Mouse (Mus musculus): ENCODE results near the gene Mt3. TPM values are rescaled to one million over a fixed set of nuclear protein-coding genes. Genes with fewer than 3 reads are reported as not detected.

Gene Mt3
- polyA plus RNA-seq, 1 experiment from 2014 or later, result 7.0 TPM

DNA sequence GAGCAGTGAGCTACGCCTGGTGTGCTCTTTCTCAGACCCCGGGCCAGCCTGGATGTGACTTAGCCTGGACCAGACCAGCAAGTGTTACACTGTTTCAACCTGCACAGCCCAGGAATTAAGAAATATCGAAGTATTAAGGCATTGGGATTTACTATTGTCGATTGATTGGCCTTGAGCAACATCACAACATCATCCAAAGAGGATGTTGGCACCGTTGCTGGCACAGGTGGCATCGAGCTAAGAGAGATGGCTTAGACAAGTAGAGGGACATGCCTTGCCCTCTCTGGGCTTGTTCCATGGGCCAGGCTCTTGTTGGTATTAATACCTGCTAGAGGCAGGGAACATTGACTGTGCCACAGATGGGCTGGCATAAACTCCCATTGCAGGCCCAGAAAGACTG, 16.9 kb upstream of the Mt3 start:
- no peak for ATAC-seq (replicated peaks; ENCODE audit: insufficient number of reproducible peaks, low FRiP score, low TSS enrichment, low read depth)
- DNase-seq (ENCODE audit: low spot score), result no peak
- no peak overlapping the region for H3K4me3 ChIP-seq (ENCODE audit: low read depth, low read length)
- no peaks in the 10 kb centered on the region for H3K9me3 ChIP-seq (replicated peaks; ENCODE audit: control insufficient read depth, low read length)
- no peaks in the 10 kb centered on the region for H3K27me3 ChIP-seq (ENCODE audit: control insufficient read depth, insufficient read depth, low read length)
- H3K4me1 ChIP-seq (ENCODE audit: control insufficient read depth, insufficient read depth, low read length), result no peaks in the 10 kb centered on the region
- H3K9ac ChIP-seq (replicated peaks; ENCODE audit: low read length), result no peak overlapping the region
- H3K4me2 ChIP-seq (ENCODE audit: low read depth, low read length), result no peak overlapping the region
- 84% methylated on average over 6 of the region's 6 CpGs for WGBS
- H3K27ac ChIP-seq (replicated peaks; ENCODE audit: low read depth, low read length), result no peak overlapping the region
- no peaks in the 10 kb centered on the region for H3K36me3 ChIP-seq (replicated peaks; ENCODE audit: control insufficient read depth, insufficient read depth, low read depth, low read length)

DNA sequence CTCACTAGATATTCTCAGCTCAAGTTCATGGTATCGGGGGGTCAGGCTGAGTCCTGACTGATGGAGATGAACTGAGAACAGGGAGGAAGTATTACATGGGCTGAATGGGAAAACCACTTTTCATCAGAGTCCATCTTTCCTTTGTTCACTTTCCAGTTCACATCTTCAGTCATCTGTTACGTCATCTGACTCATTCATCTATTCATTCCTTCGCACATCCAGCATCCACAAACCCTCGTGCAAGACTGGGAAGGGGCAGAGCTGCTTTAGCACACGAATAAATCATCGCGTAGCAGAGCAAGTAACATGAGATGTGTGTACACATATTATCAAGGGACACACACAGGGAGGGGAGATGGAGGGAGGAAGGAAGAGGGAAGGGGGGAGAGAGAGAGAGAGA, 16.2 kb upstream of the Mt3 start:
- no peak overlapping the region for H3K4me2 ChIP-seq (ENCODE audit: low read depth, low read length)
- no peaks in the 10 kb centered on the region for H3K36me3 ChIP-seq (replicated peaks; ENCODE audit: control insufficient read depth, insufficient read depth, low read depth, low read length)
- DNase-seq (ENCODE audit: low spot score) (no peak), ATAC-seq (replicated peaks; ENCODE audit: insufficient number of reproducible peaks, low FRiP score, low TSS enrichment, low read depth) (no peak)
- H3K9ac ChIP-seq (replicated peaks; ENCODE audit: low read length), result no peak overlapping the region
- no peaks in the 10 kb centered on the region for H3K9me3 ChIP-seq (replicated peaks; ENCODE audit: control insufficient read depth, low read length)
- WGBS, result 81% methylated on average over 7 of the region's 7 CpGs
- no peaks in the 10 kb centered on the region for H3K27me3 ChIP-seq (ENCODE audit: control insufficient read depth, insufficient read depth, low read length)
- H3K27ac ChIP-seq (replicated peaks; ENCODE audit: low read depth, low read length), result no peak overlapping the region
- no peak overlapping the region for H3K4me3 ChIP-seq (ENCODE audit: low read depth, low read length)
- no peaks in the 10 kb centered on the region for H3K4me1 ChIP-seq (ENCODE audit: control insufficient read depth, insufficient read depth, low read length)

DNA sequence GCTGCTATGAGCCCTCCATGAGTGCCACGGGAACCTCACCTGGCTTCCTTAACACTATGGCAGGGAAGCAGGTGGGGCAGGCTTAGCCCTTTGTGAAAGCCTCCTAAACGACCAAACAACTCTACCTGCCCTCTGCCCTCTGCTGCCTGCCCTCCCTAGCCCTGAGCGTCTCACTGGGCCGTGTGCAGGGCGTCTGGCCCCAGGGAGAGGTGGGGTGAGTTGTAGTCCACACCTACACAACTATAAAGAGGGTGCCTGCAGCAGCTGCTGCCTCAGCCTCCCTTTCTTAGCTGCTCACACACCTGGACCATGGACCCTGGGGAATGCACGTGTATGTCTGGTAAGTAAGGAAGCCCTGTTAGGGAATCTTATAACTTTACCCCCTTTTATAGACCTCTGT, 15.5 kb upstream of the Mt3 start, which contains the start of gene Mt4:
Gene Mt4 (plus strand): TSS at position 265 of the 400 bp plus-strand sequence.
- Histone ChIP-seq H3K27ac (replicated peaks; ENCODE audit: low read depth, low read length) (no peak within 1 kb of the TSS), H3K9ac (replicated peaks; ENCODE audit: low read length) (no peak within 1 kb of the TSS), H3K9me3 (replicated peaks; ENCODE audit: control insufficient read depth, low read length) (no peaks in the 10 kb centered on the region), H3K4me2 (ENCODE audit: low read depth, low read length) (no peak within 1 kb of the TSS), H3K36me3 (replicated peaks; ENCODE audit: control insufficient read depth, insufficient read depth, low read depth, low read length) (no peaks in the 10 kb centered on the region), H3K4me1 (ENCODE audit: control insufficient read depth, insufficient read depth, low read length) (no peaks in the 10 kb centered on the region), H3K4me3 (ENCODE audit: low read depth, low read length) (no peak within 1 kb of the TSS), H3K27me3 (ENCODE audit: control insufficient read depth, insufficient read depth, low read length) (no peaks in the 10 kb centered on the region)
- WGBS, result 51% methylated on average over 6 of the region's 6 CpGs
- ATAC-seq (replicated peaks; ENCODE audit: insufficient number of reproducible peaks, low FRiP score, low TSS enrichment, low read depth), result no peak
- no peak for DNase-seq (ENCODE audit: low spot score)

DNA sequence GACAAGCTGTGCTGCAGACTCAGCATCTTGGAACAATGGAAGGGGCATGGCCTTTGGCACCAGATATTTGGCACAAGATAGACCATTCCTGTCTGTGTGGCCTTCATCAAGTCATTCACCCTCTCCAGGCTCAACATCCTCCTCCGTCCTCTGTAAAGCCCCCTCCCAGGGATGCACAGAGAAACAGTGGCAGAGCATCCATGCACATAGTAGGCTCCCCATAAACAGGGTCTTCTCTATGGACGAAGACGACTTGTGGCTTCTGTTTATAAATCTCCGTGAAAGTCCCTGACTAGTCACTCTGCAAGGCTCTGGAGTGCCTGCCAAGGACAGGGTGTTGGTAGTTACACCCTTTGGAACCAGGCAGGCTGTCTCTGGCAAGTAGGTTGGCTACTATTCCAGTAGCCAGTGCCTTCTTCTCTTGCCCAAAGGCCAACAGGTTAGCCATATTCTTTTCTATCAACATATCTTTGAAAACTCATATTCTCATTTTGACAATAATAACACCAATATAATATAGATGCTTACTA, 12.1 kb upstream of the Mt3 start:
- WGBS, result 86% methylated on average over 4 of the region's 4 CpGs
- H3K4me2 ChIP-seq (ENCODE audit: low read depth, low read length), result no peak overlapping the region
- H3K36me3 ChIP-seq (replicated peaks; ENCODE audit: control insufficient read depth, insufficient read depth, low read depth, low read length), result no peaks in the 10 kb centered on the region
- DNase-seq (ENCODE audit: low spot score) (no peak), ATAC-seq (replicated peaks; ENCODE audit: insufficient number of reproducible peaks, low FRiP score, low TSS enrichment, low read depth) (no peak)
- H3K9ac ChIP-seq (replicated peaks; ENCODE audit: low read length), result no peak overlapping the region
- H3K4me1 ChIP-seq (ENCODE audit: control insufficient read depth, insufficient read depth, low read length), result no peaks in the 10 kb centered on the region
- no peak overlapping the region for H3K4me3 ChIP-seq (ENCODE audit: low read depth, low read length)
- no peaks in the 10 kb centered on the region for H3K9me3 ChIP-seq (replicated peaks; ENCODE audit: control insufficient read depth, low read length)
- no peaks in the 10 kb centered on the region for H3K27me3 ChIP-seq (ENCODE audit: control insufficient read depth, insufficient read depth, low read length)
- H3K27ac ChIP-seq (replicated peaks; ENCODE audit: low read depth, low read length), result no peak overlapping the region

DNA sequence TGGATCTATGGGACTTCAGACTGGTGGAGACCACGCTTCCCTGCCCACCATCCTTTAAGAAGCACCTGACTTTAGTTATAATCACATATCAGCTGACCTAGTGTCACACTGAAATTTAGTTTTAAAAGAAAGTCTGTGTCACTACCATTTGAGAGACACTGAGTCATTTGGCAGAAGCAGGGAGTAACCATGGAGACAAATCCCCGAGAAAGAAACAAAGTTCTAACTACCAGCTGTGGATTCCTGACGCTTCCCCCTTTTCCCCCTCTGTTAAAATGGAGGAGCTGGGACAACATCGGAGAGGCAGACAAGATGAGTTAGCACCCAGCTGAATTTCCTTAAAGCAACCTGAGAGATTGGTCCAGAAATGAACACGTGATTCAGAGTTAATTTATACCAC, 4.2 kb upstream of the Mt3 start:
- Histone ChIP-seq H3K27me3 (ENCODE audit: control insufficient read depth, insufficient read depth, low read length) (peaks cover 8% of the 10 kb centered on the region), H3K9me3 (replicated peaks; ENCODE audit: control insufficient read depth, low read length) (no peaks in the 10 kb centered on the region), H3K9ac (replicated peaks; ENCODE audit: low read length) (no peak overlapping the region), H3K27ac (replicated peaks; ENCODE audit: low read depth, low read length) (no peak overlapping the region), H3K4me3 (ENCODE audit: low read depth, low read length) (no peak overlapping the region), H3K4me2 (ENCODE audit: low read depth, low read length) (no peak overlapping the region), H3K4me1 (ENCODE audit: control insufficient read depth, insufficient read depth, low read length) (peaks cover 5% of the 10 kb centered on the region; the same call in 1 of the 2 replicates), H3K36me3 (replicated peaks; ENCODE audit: control insufficient read depth, insufficient read depth, low read depth, low read length) (no peaks in the 10 kb centered on the region)
- no peak for DNase-seq (ENCODE audit: low spot score)
- WGBS, result 54% methylated on average over 5 of the region's 5 CpGs
- no peak for ATAC-seq (replicated peaks; ENCODE audit: insufficient number of reproducible peaks, low FRiP score, low TSS enrichment, low read depth)

DNA sequence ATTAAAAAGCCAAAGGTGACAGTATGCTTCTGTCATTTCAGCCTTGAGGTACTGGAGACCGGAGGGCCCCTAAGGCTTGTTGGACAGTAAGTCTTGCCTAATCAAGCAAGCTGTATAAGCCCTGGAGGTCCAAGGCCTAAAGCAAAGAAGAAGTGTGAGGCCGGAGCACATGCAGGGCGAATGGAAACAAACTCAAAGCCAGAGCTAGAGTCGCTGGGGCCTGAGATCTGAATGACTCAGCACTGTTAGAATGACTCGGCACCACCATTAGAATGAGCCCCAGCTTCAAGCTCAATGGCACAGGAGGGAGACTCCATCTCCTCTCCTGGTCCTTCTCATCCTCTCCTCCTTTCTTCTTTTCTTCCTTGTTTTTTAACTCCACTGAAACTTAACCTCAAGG, 1.5 kb upstream of the Mt3 start:
- 77% methylated on average over 5 of the region's 5 CpGs for WGBS
- Histone ChIP-seq H3K36me3 (replicated peaks; ENCODE audit: control insufficient read depth, insufficient read depth, low read depth, low read length) (no peaks in the 10 kb centered on the region), H3K4me2 (ENCODE audit: low read depth, low read length) (no peak overlapping the region), H3K27me3 (ENCODE audit: control insufficient read depth, insufficient read depth, low read length) (peaks cover 11% of the 10 kb centered on the region), H3K27ac (replicated peaks; ENCODE audit: low read depth, low read length) (no peak overlapping the region), H3K9me3 (replicated peaks; ENCODE audit: control insufficient read depth, low read length) (no peaks in the 10 kb centered on the region), H3K9ac (replicated peaks; ENCODE audit: low read length) (no peak overlapping the region), H3K4me1 (ENCODE audit: control insufficient read depth, insufficient read depth, low read length) (peaks cover 5% of the 10 kb centered on the region; the same call in 1 of the 2 replicates), H3K4me3 (ENCODE audit: low read depth, low read length) (no peak overlapping the region)
- DNase-seq (ENCODE audit: low spot score) (no peak), ATAC-seq (replicated peaks; ENCODE audit: insufficient number of reproducible peaks, low FRiP score, low TSS enrichment, low read depth) (no peak)

DNA sequence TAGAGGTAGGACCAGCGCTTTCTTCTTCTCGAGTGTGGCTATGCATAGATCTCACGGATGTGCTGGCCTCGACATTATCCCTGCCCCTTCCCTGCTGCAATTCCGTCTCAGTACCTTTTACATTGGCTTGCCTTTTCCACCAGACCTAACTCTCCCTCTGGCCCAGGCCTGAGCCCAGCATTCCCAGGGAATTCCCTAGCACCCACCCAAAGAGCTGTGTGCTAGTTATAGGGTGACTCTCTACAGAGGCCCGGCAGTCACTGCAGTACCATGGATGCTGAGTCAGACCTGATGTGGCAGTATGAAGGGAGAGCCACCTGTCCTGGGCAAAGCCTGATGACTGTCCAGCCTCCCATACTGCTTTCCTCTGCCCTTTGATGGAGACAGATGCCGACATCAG, 1.0 kb downstream of the Mt3 start:
- no peaks in the 10 kb centered on the region for H3K36me3 ChIP-seq (replicated peaks; ENCODE audit: control insufficient read depth, insufficient read depth, low read depth, low read length)
- H3K27ac ChIP-seq (replicated peaks; ENCODE audit: low read depth, low read length), result no peak overlapping the region
- DNase-seq (ENCODE audit: low spot score), result no peak
- no peak overlapping the region for H3K4me3 ChIP-seq (ENCODE audit: low read depth, low read length)
- peaks cover 11% of the 10 kb centered on the region for H3K27me3 ChIP-seq (ENCODE audit: control insufficient read depth, insufficient read depth, low read length)
- 26% methylated on average over 7 of the region's 7 CpGs for WGBS
- H3K4me2 ChIP-seq (ENCODE audit: low read depth, low read length), result no peak overlapping the region
- peaks cover 5% of the 10 kb centered on the region; the same call in 1 of the 2 replicates for H3K4me1 ChIP-seq (ENCODE audit: control insufficient read depth, insufficient read depth, low read length)
- ATAC-seq (replicated peaks; ENCODE audit: insufficient number of reproducible peaks, low FRiP score, low TSS enrichment, low read depth), result peak; percentile 16; the same call in 1 of the 2 replicates
- H3K9ac ChIP-seq (replicated peaks; ENCODE audit: low read length), result no peak overlapping the region
- no peaks in the 10 kb centered on the region for H3K9me3 ChIP-seq (replicated peaks; ENCODE audit: control insufficient read depth, low read length)

DNA sequence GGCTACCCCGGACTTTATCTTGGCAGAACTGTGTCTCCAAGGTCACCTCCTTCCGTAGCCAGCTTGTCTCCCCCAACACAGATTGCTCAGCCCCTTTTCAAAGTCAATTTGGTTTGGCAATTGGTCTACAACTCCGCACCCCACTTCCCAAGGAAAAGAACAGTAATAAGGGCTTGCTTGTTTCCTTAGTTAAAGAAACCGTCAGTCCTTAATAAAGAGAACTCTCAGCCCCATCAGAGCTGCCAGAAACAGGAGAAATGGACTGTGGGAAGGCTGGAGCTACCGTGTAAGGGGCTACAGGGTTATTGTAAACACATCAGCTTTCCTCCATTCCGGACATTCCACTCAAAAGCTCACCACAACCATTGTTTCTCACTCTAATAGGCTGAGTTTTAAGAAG, 2.1 kb downstream of the Mt3 start:
- Histone ChIP-seq H3K36me3 (replicated peaks; ENCODE audit: control insufficient read depth, insufficient read depth, low read depth, low read length) (no peaks in the 10 kb centered on the region), H3K4me1 (ENCODE audit: control insufficient read depth, insufficient read depth, low read length) (peaks cover 5% of the 10 kb centered on the region; the same call in 1 of the 2 replicates), H3K27ac (replicated peaks; ENCODE audit: low read depth, low read length) (no peak overlapping the region), H3K4me2 (ENCODE audit: low read depth, low read length) (no peak overlapping the region), H3K9me3 (replicated peaks; ENCODE audit: control insufficient read depth, low read length) (no peaks in the 10 kb centered on the region), H3K9ac (replicated peaks; ENCODE audit: low read length) (no peak overlapping the region), H3K4me3 (ENCODE audit: low read depth, low read length) (no peak overlapping the region), H3K27me3 (ENCODE audit: control insufficient read depth, insufficient read depth, low read length) (peaks cover 11% of the 10 kb centered on the region)
- ATAC-seq (replicated peaks; ENCODE audit: insufficient number of reproducible peaks, low FRiP score, low TSS enrichment, low read depth) (no peak), DNase-seq (ENCODE audit: low spot score) (no peak)
- 46% methylated on average over 6 of the region's 6 CpGs for WGBS

All from embryonic facial prominence, embryonic 11.5 days (tissue).